Mouse (Mus musculus) left cerebral cortex, adult 18-20 months (tissue): ENCODE data around the gene Acpp. TPM values are rescaled to one million over a fixed set of nuclear protein-coding genes. Genes with fewer than 3 reads are reported as not detected.
"Not testable (repeated sequence)": the region's sequence is repeated elsewhere in the genome, so short reads cannot be mapped to it uniquely, and the experiment has no call there.

Experiments
- DNase-seq, 2 experiments: peaks; one replicate each; pipeline ENCODE4 v3.0.0; 2021 to 2022; ENCODE audit warnings: low spot score in 2 of 2, mixed read lengths in 1 of 2
- long read RNA-seq, 2 experiments: library from polyadenylated mRNA; stranded (forward); transcript quantifications; one replicate each; pipeline ENCODE4 v2.0.0; 2021
- total RNA-seq, 2 experiments: library from RNA; stranded (reverse); gene quantifications; 2 replicates each; pipeline ENCODE4 v1.2.3; 2021

Acpp gene
- under 1 TPM; 0.14 to 0.19 TPM for total RNA-seq
- long read RNA-seq, experiment 1, result 0 reads
- long read RNA-seq, experiment 2, result 0 reads

- no peak for DNase-seq
Measured at GRCm38 (mm10) chr9:104337183-104337931, at the start of gene Acpp. TSS of gene Acpp (minus strand) at chr9:104337748.

- no peak for DNase-seq
Measured at GRCm38 (mm10) chr9:104382571-104383170, 45.1 kb upstream of the Acpp start.

GRCm38 (mm10) chr9:104379532-104380162 lies 42.1 kb upstream of the Acpp start:
- DNase-seq, result peak; percentile 20 to 44

- DNase-seq, result no peak
Measured at GRCm38 (mm10) chr9:104375573-104375972, 38.0 kb upstream of the Acpp start.

GRCm38 (mm10) chr9:104373253-104373652 lies 35.7 kb upstream of the Acpp start:
- peak; percentile 65 to 67 for DNase-seq

GRCm38 (mm10) chr9:104366983-104367382 lies 29.4 kb upstream of the Acpp start:
- DNase-seq, result no peak

GRCm38 (mm10) chr9:104361951-104362350 lies 24.4 kb upstream of the Acpp start:
- DNase-seq, result not testable (repeated sequence)

- no peak for DNase-seq
Measured at GRCm38 (mm10) chr9:104361073-104361891, 23.7 kb upstream of the Acpp start.

- no peak for DNase-seq
Measured at GRCm38 (mm10) chr9:104360389-104360788, 22.8 kb upstream of the Acpp start.

- no peak for DNase-seq
Measured at GRCm38 (mm10) chr9:104355521-104356270, 18.1 kb upstream of the Acpp start.

- DNase-seq, result peak; percentile 31 to 54
Measured at GRCm38 (mm10) chr9:104344136-104344535, 6.6 kb upstream of the Acpp start.

- no peak for DNase-seq
Measured at GRCm38 (mm10) chr9:104339483-104339882, 1.9 kb upstream of the Acpp start.

- DNase-seq, result no peak
Measured at GRCm38 (mm10) chr9:104338489-104339427, 1.2 kb upstream of the Acpp start.

- no peak for DNase-seq
Measured at GRCm38 (mm10) chr9:104331301-104331700, 6.2 kb downstream of the Acpp start.

GRCm38 (mm10) chr9:104328655-104329054 lies 8.9 kb downstream of the Acpp start:
- no peak for DNase-seq

- DNase-seq, result no peak
Measured at GRCm38 (mm10) chr9:104321519-104321918, 16.0 kb downstream of the Acpp start.

- DNase-seq, result no peak
Measured at GRCm38 (mm10) chr9:104316351-104316750, 21.2 kb downstream of the Acpp start.

GRCm38 (mm10) chr9:104315499-104315898 lies 22.0 kb downstream of the Acpp start:
- DNase-seq, result peak; percentile 52 to 64

GRCm38 (mm10) chr9:104306734-104307133 lies 30.8 kb downstream of the Acpp start:
- DNase-seq, result peak; percentile 76 to 85
